ENCODE assay signal across 10 mouse cellular contexts in genomic region chr6:57822648-57823410, GRCm38 (mm10). TPM values are rescaled to one million over a fixed set of nuclear protein-coding genes. Genes with fewer than 3 reads are reported as not detected.
DNase-seq lines count a peak whose midpoint lies in the region; ATAC-seq lines count a peak whose summit lies in the region.
"Had no signal": no experiment of that assay in that cellular context is flagged by ENCODE, and none has a peak within 500 bp of the region (broad histone marks: within the 10 kb centered on the region; RNA-seq: fewer than 3 reads in every experiment).

No protein-coding gene starts in this region.

- H3K9me3 ChIP-seq in liver, embryonic 11.5 days (ENCODE audit: control insufficient read depth, low read length) = no peaks in the 10 kb centered on the region
- no peaks in the 10 kb centered on the region for H3K9me3 ChIP-seq in embryonic facial prominence, embryonic 15.5 days (replicated peaks)
- H3K9me3 ChIP-seq in limb, embryonic 12.5 days = no peaks in the 10 kb centered on the region

- peak overlapping the region; percentile 79; the same call in 1 of the 2 replicates for H3K4me3 ChIP-seq in liver, embryonic 11.5 days (ENCODE audit: low read depth, low read length)
- no peak overlapping the region for H3K4me3 ChIP-seq in embryonic facial prominence, embryonic 15.5 days (replicated peaks)
- H3K4me3 ChIP-seq in limb, embryonic 12.5 days (replicated peaks) = peak overlapping the region; percentile 86
- H3K4me3 ChIP-seq: gastrocnemius, adult 2 months had no signal

- no peak overlapping the region for H3K9ac ChIP-seq in liver, embryonic 11.5 days (ENCODE audit: low read depth, low read length)
- no peak overlapping the region for H3K9ac ChIP-seq in embryonic facial prominence, embryonic 15.5 days
- H3K9ac ChIP-seq in limb, embryonic 12.5 days (replicated peaks) = no peak overlapping the region

- H3K27me3 ChIP-seq in liver, embryonic 11.5 days (replicated peaks; ENCODE audit: control insufficient read depth, insufficient read depth, low read length) = no peaks in the 10 kb centered on the region
- no peaks in the 10 kb centered on the region for H3K27me3 ChIP-seq in embryonic facial prominence, embryonic 15.5 days
- H3K27me3 ChIP-seq in limb, embryonic 12.5 days = no peaks in the 10 kb centered on the region

- no peaks in the 10 kb centered on the region for H3K36me3 ChIP-seq in liver, embryonic 11.5 days (ENCODE audit: control insufficient read depth, insufficient read depth, low read length)
- no peaks in the 10 kb centered on the region for H3K36me3 ChIP-seq in embryonic facial prominence, embryonic 15.5 days
- H3K36me3 ChIP-seq in limb, embryonic 12.5 days = peaks cover 3% of the 10 kb centered on the region; the same call in 1 of the 2 replicates

- intact Hi-C loops in left cerebral cortex, postnatal 4 days (cut with DNase I) = loop anchor here (10.0 kb wide), 1 partner anchor 118 kb away; the partner anchor contains the start of gene Lancl2

- WGBS in liver, embryonic 11.5 days = 65% methylated on average over 5 of the region's 5 CpGs
- WGBS in embryonic facial prominence, embryonic 15.5 days = 51% methylated on average over 5 of the region's 5 CpGs
- WGBS in limb, embryonic 12.5 days = 62% methylated on average over 5 of the region's 5 CpGs

- ATAC-seq in liver, embryonic 11.5 days (replicated peaks; ENCODE audit: low FRiP score) = no peak
- no peak for ATAC-seq in embryonic facial prominence, embryonic 15.5 days (ENCODE audit: insufficient number of reproducible peaks, low FRiP score, low TSS enrichment, low read depth)
- peak; percentile 80; the same call in 1 of the 2 replicates for ATAC-seq in limb, embryonic 12.5 days (ENCODE audit: insufficient number of reproducible peaks, insufficient read depth, low FRiP score, low TSS enrichment, low read depth)

- peaks cover 7% of the 10 kb centered on the region; the same call in 1 of the 2 replicates for H3K4me1 ChIP-seq in liver, embryonic 11.5 days (replicated peaks; ENCODE audit: control insufficient read depth, insufficient read depth, low read length)
- H3K4me1 ChIP-seq in embryonic facial prominence, embryonic 15.5 days = peaks cover 11% of the 10 kb centered on the region
- peaks cover 5% of the 10 kb centered on the region for H3K4me1 ChIP-seq in limb, embryonic 12.5 days (replicated peaks)

- DNase-seq in liver, embryonic 11.5 days (ENCODE audit: low spot score) = no peak
- no peak for DNase-seq in liver
- peak; percentile 23 for DNase-seq in retina, adult 2 months (ENCODE audit: low read depth, low spot score)
- no peak for DNase-seq in layer of hippocampus, adult 11-12 months (ENCODE audit: low spot score)
- no peak for DNase-seq in frontal cortex, adult 2 months (ENCODE audit: extremely low spot score in 1 of 2, low spot score in 1 of 2)
- DNase-seq in left cerebral cortex, postnatal 4 days = no peak
- DNase-seq: gastrocnemius, adult 2 months; right cerebral cortex, postnatal 25 days had no signal

- H3K27ac ChIP-seq in liver, embryonic 11.5 days (ENCODE audit: low read depth, low read length) = no peak overlapping the region
- no peak overlapping the region for H3K27ac ChIP-seq in embryonic facial prominence, embryonic 15.5 days (replicated peaks)
- H3K27ac ChIP-seq in limb, embryonic 12.5 days = peak overlapping the region; percentile 23; the same call in 1 of the 2 replicates
- H3K27ac ChIP-seq: gastrocnemius, adult 2 months had no signal

- peak overlapping the region; percentile 52 for H3K4me2 ChIP-seq in liver, embryonic 11.5 days
- H3K4me2 ChIP-seq in embryonic facial prominence, embryonic 15.5 days (replicated peaks) = peak overlapping the region; percentile 27; the same call in 1 of the 2 replicates
- H3K4me2 ChIP-seq in limb, embryonic 12.5 days = peak overlapping the region; percentile 67

RNA-seq across cellular contexts. Expression of gene Vopp1, which starts 2.1 kb away (rescaled TPM):
- 23.8 and 24.3 TPM in 2 replicates for polyA plus RNA-seq in liver, embryonic 11.5 days (2014; fragmentation: Nextera tagmentation; extraction: Ambion mirVana)
- polyA plus RNA-seq in embryonic facial prominence, embryonic 15.5 days (2015; fragmentation: Nextera tagmentation; extraction: Ambion mirVana) = 39.7 and 42.4 TPM in 2 replicates
- 59.8 and 63.7 TPM in 2 replicates for polyA plus RNA-seq in limb, embryonic 12.5 days (2016; fragmentation: Nextera tagmentation; extraction: Ambion mirVana)
- polyA plus RNA-seq in frontal cortex, adult 2 months (2012; rRNA removed) = 82.9 and 86.5 TPM in 2 replicates
- 100 to 1,000 TPM; 139 to 148 TPM for total RNA-seq in left cerebral cortex, postnatal 4 days (2021)

RNA-seq across cellular contexts. Expression of gene Vmn1r21, which starts 27.3 kb away (rescaled TPM):
- polyA plus RNA-seq in liver, embryonic 11.5 days (2014; fragmentation: Nextera tagmentation; extraction: Ambion mirVana) = not detected in 2 replicates
- polyA plus RNA-seq in embryonic facial prominence, embryonic 15.5 days (2015; fragmentation: Nextera tagmentation; extraction: Ambion mirVana) = not detected in 2 replicates
- 0.13 TPM in 1 of 2 replicates, not detected in the other for polyA plus RNA-seq in limb, embryonic 12.5 days (2016; fragmentation: Nextera tagmentation; extraction: Ambion mirVana)
- polyA plus RNA-seq in frontal cortex, adult 2 months (2012; rRNA removed) = not detected in 2 replicates
- total RNA-seq in left cerebral cortex, postnatal 4 days (2021) = not detected
- total RNA-seq: gastrocnemius, adult 2 months had no signal
